Mouse (Mus musculus): ENCODE measurements at regions not wholly inside any gene's neighbourhood (a gene's known extent, or its start where the extent isn't known, plus 50 kb on each side); places are given as distances from the start of the nearest gene placed in this dataset.

DNA sequence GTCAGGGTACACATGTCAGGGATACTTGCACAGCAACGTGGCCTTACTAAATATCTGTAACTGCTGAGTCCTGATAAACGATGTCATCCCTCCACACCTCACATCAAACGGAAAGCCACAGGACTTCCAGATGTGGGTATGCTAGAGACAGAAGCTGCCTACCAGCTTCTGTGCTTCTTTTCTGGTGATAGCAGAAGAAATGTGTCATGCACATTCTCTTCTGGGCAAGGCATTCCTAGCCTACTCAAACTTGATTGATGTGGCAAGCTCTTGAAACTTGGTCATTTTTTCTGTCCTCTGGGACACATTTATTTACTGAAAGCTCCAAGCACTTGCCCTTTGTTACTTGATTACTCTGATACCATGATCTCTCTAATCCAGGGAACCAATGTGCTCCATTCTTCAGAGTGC, 282.8 kb upstream of the Gm9747 start:
- no peak for DNase-seq

DNA sequence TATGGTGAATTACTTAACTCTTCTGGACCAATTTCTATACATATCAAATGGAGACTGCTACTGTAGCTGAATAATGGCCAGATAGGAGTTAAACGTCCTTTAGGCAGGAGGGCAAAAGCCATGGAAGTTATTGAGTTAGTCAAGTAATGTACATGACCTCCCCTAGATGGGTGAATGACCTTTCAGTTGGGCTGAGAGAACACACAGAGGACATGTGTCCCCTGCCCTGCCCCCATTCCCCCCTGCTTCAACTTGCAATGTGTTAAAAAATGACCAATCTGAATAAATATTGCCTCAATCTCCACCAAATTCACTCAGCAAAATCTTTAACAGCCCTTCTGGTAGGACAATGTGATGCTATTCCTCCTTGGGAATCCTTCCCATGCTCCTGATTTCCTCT, 282.1 kb upstream of the Gm9747 start:
- no peak for DNase-seq

- no peak for DNase-seq
These were observed 281.4 kb upstream of the Gm9747 start for GRCm38 (mm10) chr1:81951493-81952011.

- no peak for DNase-seq
These were observed 280.8 kb upstream of the Gm9747 start for GRCm38 (mm10) chr1:81952095-81952494.

DNA sequence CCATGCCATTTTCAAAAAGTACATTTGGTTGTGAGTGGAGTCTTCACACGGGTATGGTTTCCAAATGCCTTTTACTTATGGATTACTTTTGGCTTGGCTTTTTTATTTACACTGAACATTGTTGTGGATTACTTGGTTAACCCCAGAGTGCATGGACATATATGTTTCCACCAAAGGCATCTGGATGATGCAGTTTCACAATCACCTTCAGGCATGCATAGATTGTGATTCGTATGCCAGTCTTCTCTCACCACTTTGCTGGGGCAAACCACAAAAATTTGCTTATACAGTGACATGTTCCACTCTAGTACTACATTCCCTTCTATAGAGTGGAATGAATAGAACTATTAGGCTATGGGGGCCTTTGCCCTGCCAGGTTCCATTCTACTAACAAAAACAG, 278.4 kb upstream of the Gm9747 start:
- no peak for DNase-seq

GRCm38 (mm10) chr1:81967062-81967461, 265.9 kb upstream of the Gm9747 start:
- DNase-seq: no peak

DNA sequence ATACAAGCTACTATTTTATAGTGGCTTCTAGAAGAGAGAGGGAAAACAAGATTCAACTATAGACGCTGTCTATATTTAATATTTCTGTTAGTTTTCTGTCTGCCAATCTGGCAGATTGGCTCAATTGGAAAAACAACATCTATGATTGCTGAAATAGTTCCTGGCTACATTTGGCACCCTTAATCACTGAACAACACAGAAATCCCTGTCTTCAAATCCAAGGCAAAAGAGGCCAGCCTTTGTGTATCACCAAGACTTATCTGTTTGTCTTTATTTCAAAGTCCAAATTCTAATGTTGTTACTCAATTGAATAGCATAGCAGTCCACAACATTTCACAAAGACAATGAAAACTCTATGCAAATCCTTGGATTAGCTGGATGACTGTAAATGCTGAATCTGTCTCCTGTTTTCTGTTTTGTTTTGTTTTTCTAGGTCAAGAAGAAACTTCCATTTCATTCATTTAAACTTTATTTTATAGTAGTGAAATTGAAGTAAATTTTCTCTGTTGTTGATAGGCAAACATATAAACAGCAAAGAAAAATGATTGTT, 265.1 kb upstream of the Gm9747 start:
- DNase-seq: no peak

DNA sequence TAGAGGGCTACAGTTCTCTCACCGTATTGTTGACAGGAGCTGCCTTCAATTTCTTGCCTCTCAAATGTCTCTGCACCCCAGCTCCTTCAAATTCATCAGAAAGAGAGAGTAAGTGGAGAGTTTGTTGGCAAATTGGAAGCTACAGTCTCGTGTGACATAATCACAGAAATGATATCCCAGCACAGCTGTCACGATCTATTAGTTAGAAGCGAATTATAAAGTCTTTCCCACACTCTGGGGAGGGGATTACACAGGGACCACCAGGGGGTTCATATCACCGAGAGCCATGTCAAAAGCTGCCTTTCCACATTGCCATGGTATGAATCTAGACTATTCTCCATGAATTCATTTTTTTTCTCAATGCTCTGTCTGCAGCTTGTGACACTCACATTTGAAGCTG, 260.3 kb upstream of the Gm9747 start:
- no peak for DNase-seq

- no peak for DNase-seq
These were observed 259.4 kb upstream of the Gm9747 start for GRCm38 (mm10) chr1:81973481-81973880.

DNA sequence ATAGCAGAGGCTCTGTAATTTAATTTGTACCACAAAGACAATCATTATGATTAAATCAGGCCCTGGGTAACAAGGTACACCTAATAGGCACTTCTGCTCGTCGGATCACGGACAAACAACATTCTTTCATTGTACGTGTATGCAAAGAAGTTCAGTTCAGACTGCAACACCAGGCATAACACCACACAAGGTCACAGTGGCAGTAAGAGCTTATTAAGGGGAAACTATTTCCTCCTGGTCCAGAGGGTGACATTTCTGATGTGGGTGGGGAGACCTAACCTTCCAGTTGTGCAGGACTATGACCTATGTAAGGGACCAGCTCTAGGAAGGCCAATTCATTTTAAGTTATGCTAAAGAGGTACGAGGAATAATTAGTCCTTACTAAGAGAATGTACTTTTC, 225.0 kb upstream of the Gm9747 start:
- no peak for DNase-seq

DNA sequence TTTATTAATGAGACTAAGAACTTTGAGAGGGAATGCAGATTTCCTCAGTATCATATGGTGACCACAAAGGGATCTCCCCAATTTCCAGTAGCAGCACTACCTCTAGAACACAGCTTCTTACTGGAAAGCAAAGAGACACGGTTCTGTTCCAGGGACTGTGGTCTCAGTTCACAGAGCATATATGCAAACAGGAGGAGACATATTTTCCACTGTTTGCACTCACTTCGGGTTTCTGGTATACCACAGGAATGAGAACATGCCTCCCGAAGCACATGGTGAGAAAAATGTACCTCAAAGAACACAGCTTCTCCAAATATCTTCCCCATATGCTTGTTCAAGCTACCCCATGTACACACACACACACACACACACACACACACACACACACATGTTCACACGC, 224.1 kb upstream of the Gm9747 start:
- no peak for DNase-seq

- no peak for DNase-seq
These were observed 221.9 kb upstream of the Gm9747 start for GRCm38 (mm10) chr1:82010995-82011394.

DNA sequence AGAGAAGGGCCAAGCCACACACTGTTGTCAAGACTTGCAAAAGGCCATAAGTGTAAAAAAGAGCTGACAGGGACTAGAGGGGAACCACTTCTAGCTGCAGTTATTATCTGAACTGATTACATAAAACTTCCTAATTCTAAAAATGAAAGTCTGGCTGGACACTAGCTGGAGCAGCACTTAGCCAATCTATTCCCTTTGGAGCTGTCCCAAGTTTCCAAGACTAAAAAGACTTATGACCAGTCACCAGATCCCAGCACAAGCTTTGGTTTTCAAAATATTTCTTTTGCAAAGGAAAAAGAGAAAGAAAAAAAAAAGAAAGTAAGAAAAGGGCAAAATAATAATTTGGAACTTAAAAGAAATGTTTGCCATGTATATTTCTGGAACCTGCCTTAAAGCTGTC, 217.6 kb upstream of the Gm9747 start:
- DNase-seq: no peak

DNA sequence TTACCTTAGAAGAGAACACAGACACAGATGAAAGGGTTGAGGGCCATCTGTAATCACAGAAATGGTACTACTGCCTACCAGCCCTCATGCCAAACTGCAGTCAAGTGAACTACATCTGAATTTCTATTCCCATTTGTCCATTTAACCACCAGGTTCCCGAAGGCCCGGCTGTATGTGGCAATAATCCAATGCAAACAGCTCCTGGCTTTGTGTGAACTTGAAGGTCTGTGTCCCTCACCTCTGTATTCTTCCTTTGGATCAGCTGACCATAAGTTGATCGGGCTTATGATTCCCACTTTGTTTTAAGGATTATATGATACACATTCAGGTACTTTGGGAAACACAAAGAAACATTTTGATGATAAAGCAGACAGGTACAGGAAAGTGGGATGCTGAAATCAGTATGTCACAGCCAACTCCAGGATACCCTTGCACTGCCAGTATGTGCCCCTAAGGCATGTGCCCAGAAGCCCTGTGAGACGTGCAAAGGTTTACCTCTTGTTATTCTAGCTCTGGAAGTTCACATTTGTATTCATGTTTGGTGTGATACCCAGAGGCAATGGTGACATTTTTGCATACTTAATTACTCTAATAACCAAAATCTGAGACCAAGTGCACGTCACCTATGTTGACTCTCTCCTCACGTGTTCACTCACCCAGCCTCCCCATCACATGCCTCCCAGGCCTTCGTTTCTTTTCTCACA, 214.1 kb upstream of the Gm9747 start:
- no peak for DNase-seq

- DNase-seq: no peak
These were observed 205.2 kb upstream of the Gm9747 start for GRCm38 (mm10) chr1:82027761-82028160.

DNA sequence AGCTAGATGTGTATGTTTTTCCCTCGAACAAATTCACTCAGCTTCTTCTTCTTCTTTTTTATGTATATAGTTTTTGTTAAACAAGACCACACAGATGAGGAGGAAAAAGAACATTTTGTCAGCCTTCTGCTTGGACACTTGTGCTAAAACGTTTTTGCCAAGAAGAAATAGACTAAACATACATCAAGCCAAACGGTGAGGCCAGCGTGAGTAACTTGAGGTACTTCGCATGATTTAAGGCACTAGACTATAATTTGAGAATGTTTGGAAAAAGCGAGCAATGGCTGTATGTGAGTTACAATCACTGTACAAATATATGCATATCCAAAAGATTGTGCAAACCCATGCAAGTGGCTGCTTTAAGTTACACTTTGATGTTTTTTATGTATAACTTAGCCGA, 201.8 kb upstream of the Gm9747 start:
- DNase-seq: no peak

DNA sequence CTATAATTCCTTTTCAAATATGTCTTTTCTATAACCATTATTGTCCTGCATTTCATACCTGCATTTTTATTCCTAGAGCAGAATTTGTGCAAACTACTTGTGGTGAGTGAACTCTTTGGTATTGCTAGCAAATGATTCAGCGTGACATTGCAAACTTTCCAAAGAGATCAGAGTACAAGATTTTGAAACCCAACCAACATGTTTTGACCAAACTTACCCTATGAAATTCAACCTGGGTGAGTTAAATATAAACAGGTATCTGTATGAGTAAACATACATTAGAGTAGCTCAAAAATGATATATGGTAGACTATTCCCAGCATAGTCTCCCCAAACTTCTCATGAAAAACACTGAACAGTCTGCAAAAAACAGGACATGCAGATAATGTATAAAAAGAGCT, 200.5 kb upstream of the Gm9747 start:
- DNase-seq: no peak

DNA sequence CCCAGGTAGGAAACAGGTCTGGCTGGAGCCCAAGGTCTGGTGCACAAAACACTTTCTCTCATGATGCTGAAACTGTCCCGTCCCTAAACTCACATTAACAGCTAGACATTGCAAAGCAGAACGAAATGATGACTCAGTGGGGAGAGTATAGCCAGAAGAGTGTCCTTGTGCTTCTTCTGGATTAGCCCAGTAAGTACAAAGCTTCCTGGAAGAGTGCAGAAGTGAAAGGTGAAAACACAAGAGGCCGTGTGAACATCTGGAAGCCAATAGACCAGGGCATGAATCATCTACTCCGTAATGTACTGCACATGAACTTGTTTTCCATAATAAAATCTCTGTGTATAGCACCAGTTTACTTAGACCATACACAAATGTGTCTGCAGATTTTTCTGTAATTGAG, 194.7 kb upstream of the Gm9747 start:
- no peak for DNase-seq

DNA sequence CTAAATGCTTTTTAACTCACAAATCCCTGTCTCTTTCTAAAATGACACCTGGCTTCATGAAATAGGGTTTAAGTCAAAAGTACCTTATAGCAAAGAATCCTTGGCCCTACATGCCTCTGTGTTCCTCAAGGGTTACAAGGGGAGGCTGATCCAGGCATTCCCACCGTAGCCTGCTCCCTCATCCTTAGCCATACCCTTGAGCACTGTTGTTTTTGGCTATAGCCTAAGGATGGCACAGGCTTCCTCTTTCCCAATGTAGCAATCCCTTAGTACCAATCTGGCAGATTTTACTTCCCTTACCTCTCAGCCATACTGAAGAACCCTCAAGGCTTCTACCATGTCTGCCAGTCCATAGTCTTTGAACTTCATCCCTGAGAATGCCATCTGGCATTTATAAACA, 194.2 kb upstream of the Gm9747 start:
- DNase-seq: no peak

DNA sequence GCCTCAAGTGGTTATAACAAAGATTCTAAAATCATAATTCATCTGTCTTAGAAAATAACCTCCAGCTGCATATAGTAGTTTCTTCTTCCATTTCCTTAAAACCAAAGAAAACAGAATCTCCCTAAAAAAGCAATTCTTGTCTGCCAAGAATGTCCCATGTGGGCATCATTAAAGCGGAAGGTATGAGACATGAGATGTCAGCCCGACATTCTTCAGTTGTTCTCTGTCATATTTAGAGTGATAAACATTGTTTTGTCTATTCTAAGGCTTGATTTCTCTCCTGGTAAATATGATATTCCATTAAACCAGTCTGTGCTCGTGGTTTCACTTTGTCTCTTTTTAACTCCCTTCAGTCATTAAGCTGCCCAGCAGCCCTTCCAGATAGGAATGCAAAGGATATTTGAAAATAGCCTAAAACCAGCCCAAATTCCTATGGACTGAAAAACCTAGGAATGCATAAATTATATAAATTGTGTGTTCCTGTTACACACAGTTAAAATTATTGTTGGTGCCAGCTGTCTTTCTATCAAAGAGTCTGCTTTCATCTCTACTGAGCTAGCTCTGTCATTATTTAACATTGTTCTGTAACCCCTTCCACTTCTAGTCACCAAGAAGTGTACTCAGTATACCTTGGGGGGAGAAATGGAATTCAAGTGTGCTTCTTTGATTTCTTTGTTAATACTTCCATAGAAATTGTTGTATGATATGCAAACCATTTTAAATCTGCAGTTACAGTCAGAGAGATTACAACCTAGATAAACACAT, 191.4 kb upstream of the Gm9747 start:
- no peak for DNase-seq

DNA sequence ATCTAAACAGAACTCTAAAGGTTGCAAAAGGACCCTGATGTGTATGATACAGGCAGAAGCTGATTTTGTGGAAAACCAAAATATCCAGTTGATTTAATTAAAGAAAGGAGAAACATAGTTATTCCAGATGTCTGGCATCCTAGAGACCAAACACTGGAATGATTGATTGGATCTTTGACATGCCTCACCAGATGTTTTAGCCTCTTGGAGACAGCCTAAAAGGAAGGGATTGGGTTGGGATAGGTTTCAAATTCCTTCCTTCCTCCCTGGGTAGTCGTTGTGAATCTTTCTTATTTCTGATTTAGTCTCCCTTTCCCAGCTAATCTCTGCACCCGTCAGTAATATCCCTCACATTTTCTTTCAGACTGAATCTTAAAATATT, 190.9 kb upstream of the Gm9747 start:
- DNase-seq: no peak

- no peak for DNase-seq
These were observed 190.4 kb upstream of the Gm9747 start for GRCm38 (mm10) chr1:82042527-82042926.

DNA sequence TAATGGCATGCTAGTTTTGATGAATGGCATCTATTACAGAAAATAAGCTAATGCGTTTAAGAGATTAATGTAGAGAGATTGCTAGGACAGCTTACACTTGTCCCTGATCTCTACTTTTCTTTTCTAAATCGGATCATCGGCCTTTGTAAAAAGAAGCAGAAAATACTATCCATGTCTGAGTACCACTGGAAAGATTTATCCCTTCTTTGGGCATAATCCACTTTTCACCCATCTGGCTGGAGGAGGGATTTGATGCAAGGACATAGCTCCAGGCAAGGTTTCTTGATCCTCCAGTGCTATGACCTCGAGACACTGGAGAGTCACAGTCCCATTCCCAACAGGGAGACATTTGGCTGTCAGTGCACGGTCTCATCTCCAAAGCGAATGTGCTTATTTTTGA, 166.6 kb upstream of the Gm9747 start:
- DNase-seq: no peak

DNA sequence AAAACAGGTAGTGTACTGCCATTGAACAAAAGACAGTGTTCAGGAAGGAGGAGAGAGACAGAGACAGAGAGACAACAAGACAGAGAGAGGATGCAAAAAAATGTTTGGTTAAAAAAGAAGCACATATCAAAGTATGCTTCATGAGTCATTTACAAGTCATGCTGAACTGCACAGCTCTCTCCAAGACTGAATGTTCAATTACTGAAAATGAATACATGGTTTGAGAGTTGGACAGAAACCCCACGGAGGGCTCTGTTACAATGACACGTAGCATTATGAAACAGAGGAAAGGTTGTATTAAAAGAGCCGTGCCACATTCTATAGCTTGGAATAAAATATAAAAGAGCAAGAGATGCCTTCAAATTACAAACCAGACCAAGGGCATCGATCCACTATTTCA, 164.3 kb upstream of the Gm9747 start:
- no peak for DNase-seq
